Mouse (Mus musculus) MEL (cell line): ENCODE measurements around the gene Nrarp. TPM values are rescaled to one million over a fixed set of nuclear protein-coding genes. Genes with fewer than 3 reads are reported as not detected.
A peak's percentile ranks its signal among the peaks of the same experiment; 100 is the strongest.

ENCODE experiments used
- DNase-seq: peaks from one replicate; pipeline ENCODE4 v3.0.0; 2011; ENCODE audit warnings: low read depth, low spot score
- H3K27ac ChIP-seq: 2 replicates; pipeline ENCODE4 v1.5.1; 2012; ENCODE audit warnings: low read depth, mild to moderate bottlenecking, control low read depth, low read length, moderate library complexity; ENCODE audit not compliant: control insufficient read depth
- H3K27me3 ChIP-seq, 2 experiments: fragments of 150-350 bp in 1 of 2; sonication (generic) in 1 of 2; 2 replicates each; pipeline ENCODE4 v1.6.1; 2012; ENCODE audit warnings: low read length in 2 of 2, mild to moderate bottlenecking in 2 of 2, improper control_type of control experiment in 1 of 2, moderate library complexity in 1 of 2; ENCODE audit not compliant: insufficient read depth in 2 of 2, control insufficient read depth in 1 of 2
- H3K36me3 ChIP-seq, 2 experiments: 2 replicates each; pipeline ENCODE4 v1.6.1; 2012 to 2014; ENCODE audit warnings: low read length in 2 of 2, improper control_type of control experiment in 1 of 2, inconsistent platforms in 1 of 2, mild to moderate bottlenecking in 1 of 2; ENCODE audit not compliant: insufficient read depth in 2 of 2, control insufficient read depth in 1 of 2
- H3K4me1 ChIP-seq, 2 experiments: fragments of 150-350 bp in 1 of 2; sonication (generic) in 1 of 2; 2 replicates each; pipeline ENCODE4 v1.6.1; 2012; ENCODE audit warnings: low read length in 2 of 2, improper control_type of control experiment in 1 of 2, mild to moderate bottlenecking in 1 of 2; ENCODE audit not compliant: insufficient read depth in 2 of 2, control insufficient read depth in 1 of 2
- H3K4me3 ChIP-seq, 2 experiments: fragments of 150-350 bp in 1 of 2; sonication (generic) in 1 of 2; 2 replicates each; pipeline ENCODE4 v1.5.1; 2012; ENCODE audit warnings: low read depth in 2 of 2, low read length in 2 of 2, mild to moderate bottlenecking in 2 of 2, moderate library complexity in 2 of 2, control low read depth in 1 of 2, improper control_type of control experiment in 1 of 2; ENCODE audit not compliant: control insufficient read depth in 1 of 2, insufficient read depth in 1 of 2
- H3K79me2 ChIP-seq: 2 replicates; pipeline ENCODE4 v1.6.1; 2012; ENCODE audit warnings: mild to moderate bottlenecking, low read length, moderate library complexity; ENCODE audit not compliant: control insufficient read depth, poor library complexity, insufficient read depth
- H3K9ac ChIP-seq: 2 replicates; pipeline ENCODE4 v1.6.1; 2012; ENCODE audit warnings: low read depth, mild to moderate bottlenecking, control low read depth, low read length, moderate library complexity; ENCODE audit not compliant: control insufficient read depth, poor library complexity, severe bottlenecking
- H3K9me3 ChIP-seq: fragments of 150-350 bp; sonication (generic); replicated peaks from 2 replicates; pipeline ENCODE4 v1.6.1; 2012; ENCODE audit warnings: mild to moderate bottlenecking, low read length, improper control_type of control experiment, moderate library complexity; ENCODE audit not compliant: insufficient read depth
- BHLHE40 ChIP-seq: IDR thresholded peaks from 2 replicates; pipeline ENCODE4 v1.6.1; 2012; ENCODE audit warnings: low read depth, mild to moderate bottlenecking, inconsistent platforms, low read length, improper control_type of control experiment, borderline replicate concordance
- CHD1 ChIP-seq: IDR thresholded peaks from 2 replicates; pipeline ENCODE4 v1.6.1; 2012; ENCODE audit warnings: low read depth, mild to moderate bottlenecking, inconsistent platforms, low read length, improper control_type of control experiment
- CHD2 ChIP-seq: IDR thresholded peaks from 2 replicates; pipeline ENCODE4 v1.6.1; 2011; ENCODE audit warnings: low read length, improper control_type of control experiment
- CTCF ChIP-seq, 3 experiments: IDR thresholded peaks in 2 of 3; conservative IDR thresholded peaks in 1 of 3; 2 replicates each; pipeline ENCODE4 v1.5.1; 2011 to 2012; ENCODE audit warnings: low read length in 3 of 3, low read depth in 2 of 3, mild to moderate bottlenecking in 2 of 3, improper control_type of control experiment in 1 of 3, inconsistent platforms in 1 of 3, mixed read lengths in 1 of 3, moderate library complexity in 1 of 3; ENCODE audit not compliant: control insufficient read depth in 1 of 3, insufficient read depth in 1 of 3, poor library complexity in 1 of 3, severe bottlenecking in 1 of 3
- E2F4 ChIP-seq: IDR thresholded peaks from 2 replicates; pipeline ENCODE4 v1.6.1; 2011; ENCODE audit warnings: low read depth, low read length, improper control_type of control experiment, borderline replicate concordance
- ELF1 ChIP-seq: IDR thresholded peaks from 2 replicates; pipeline ENCODE4 v1.6.1; 2014; ENCODE audit warnings: low read depth, mild to moderate bottlenecking, inconsistent platforms, low read length, improper control_type of control experiment, moderate library complexity
- EP300 ChIP-seq, 2 experiments: IDR thresholded peaks; 2 replicates each; pipeline ENCODE4 v1.6.1; 2011; ENCODE audit warnings: improper control_type of control experiment in 2 of 2, low read length in 2 of 2, low read depth in 1 of 2, mild to moderate bottlenecking in 1 of 2
- ETS1 ChIP-seq: IDR thresholded peaks from 2 replicates; pipeline ENCODE4 v1.6.1; 2012; ENCODE audit warnings: low read depth, mild to moderate bottlenecking, inconsistent platforms, low read length, improper control_type of control experiment, moderate library complexity
- GABPA ChIP-seq: IDR thresholded peaks from 2 replicates; pipeline ENCODE4 v1.6.1; 2012; ENCODE audit warnings: low read depth, mild to moderate bottlenecking, inconsistent platforms, low read length, improper control_type of control experiment, moderate library complexity
- GATA1 ChIP-seq: IDR thresholded peaks from 2 replicates; pipeline ENCODE4 v1.6.1; 2011; ENCODE audit warnings: low read depth, low read length, improper control_type of control experiment
- HCFC1 ChIP-seq: IDR thresholded peaks from 2 replicates; pipeline ENCODE4 v1.6.1; 2012; ENCODE audit warnings: low read depth, mild to moderate bottlenecking, inconsistent platforms, low read length, improper control_type of control experiment, moderate library complexity
- KAT2A ChIP-seq: conservative IDR thresholded peaks from 2 replicates; pipeline ENCODE4 v1.6.1; 2012; ENCODE audit warnings: low read depth, low read length, improper control_type of control experiment, inconsistent platforms
- MAZ ChIP-seq: IDR thresholded peaks from 2 replicates; pipeline ENCODE4 v1.6.1; 2012; ENCODE audit warnings: low read depth, mild to moderate bottlenecking, inconsistent platforms, low read length, improper control_type of control experiment
- MEF2A ChIP-seq: IDR thresholded peaks from 2 replicates; pipeline ENCODE4 v1.6.1; 2014; ENCODE audit warnings: low read depth, mild to moderate bottlenecking, inconsistent platforms, low read length, improper control_type of control experiment; ENCODE audit not compliant: poor library complexity, insufficient replicate concordance, severe bottlenecking; ENCODE audit errors: extremely low read depth
- MYB ChIP-seq: IDR thresholded peaks from 2 replicates; pipeline ENCODE4 v1.6.1; 2011; ENCODE audit warnings: mild to moderate bottlenecking, low read depth, low read length, improper control_type of control experiment
- MYC ChIP-seq: IDR thresholded peaks from 2 replicates; pipeline ENCODE4 v1.6.1; 2011; ENCODE audit warnings: low read depth, mild to moderate bottlenecking, low read length, improper control_type of control experiment, moderate library complexity
- POLR2AphosphoS5 ChIP-seq: IDR thresholded peaks from 2 replicates; pipeline ENCODE4 v1.6.1; 2012; ENCODE audit warnings: low read depth, borderline replicate concordance, mild to moderate bottlenecking, inconsistent platforms, low read length, moderate library complexity, mixed read lengths
- RAD21 ChIP-seq: IDR thresholded peaks from 2 replicates; pipeline ENCODE4 v1.6.1; 2011; ENCODE audit warnings: mild to moderate bottlenecking, low read depth, low read length, improper control_type of control experiment
- RCOR1 ChIP-seq: IDR thresholded peaks from 2 replicates; pipeline ENCODE4 v1.6.1; 2012; ENCODE audit warnings: low read depth, mild to moderate bottlenecking, inconsistent platforms, low read length, improper control_type of control experiment
- SMC3 ChIP-seq: IDR thresholded peaks from 2 replicates; pipeline ENCODE4 v1.6.1; 2011; ENCODE audit warnings: low read depth, low read length, improper control_type of control experiment
- TCF12 ChIP-seq: IDR thresholded peaks from 2 replicates; pipeline ENCODE4 v1.6.1; 2014; ENCODE audit warnings: low read depth, mild to moderate bottlenecking, inconsistent platforms, low read length, improper control_type of control experiment, moderate library complexity
- UBTF ChIP-seq: IDR thresholded peaks from 2 replicates; pipeline ENCODE4 v1.6.1; 2012; ENCODE audit warnings: low read depth, mild to moderate bottlenecking, inconsistent platforms, low read length, improper control_type of control experiment, moderate library complexity, borderline replicate concordance; ENCODE audit not compliant: insufficient read depth
- ZC3H11A ChIP-seq: IDR thresholded peaks from 2 replicates; pipeline ENCODE4 v1.6.1; 2012; ENCODE audit warnings: low read depth, mild to moderate bottlenecking, inconsistent platforms, low read length, improper control_type of control experiment
- ZKSCAN1 ChIP-seq: IDR thresholded peaks from 2 replicates; pipeline ENCODE4 v1.6.1; 2012; ENCODE audit warnings: low read depth, mild to moderate bottlenecking, inconsistent platforms, low read length, improper control_type of control experiment, moderate library complexity
- polyA plus RNA-seq, 2 experiments: library from polyadenylated mRNA; stranded (reverse) in 1 of 2; unstranded in 1 of 2; fragments of >175 nt in 1 of 2; fragments of >200 nt in 1 of 2; gene quantifications; 2 replicates each; pipeline versions ENCODE4 v1.2.1 to v1.2.4; 2012; ENCODE audit warnings: low replicate concordance in 2 of 2, low read depth in 1 of 2; ENCODE audit not compliant: insufficient read length in 2 of 2, insufficient read depth in 1 of 2, missing spikeins in 1 of 2
- total RNA-seq: library from RNA; depleted of rRNA; stranded (reverse); fragments of 300-350 nt; gene quantifications from 2 replicates; pipeline ENCODE4 v1.2.3, GENCODE M21; 2012

Gene Nrarp
- total and polyA plus RNA-seq, 3 experiments: 6.5 to 12.3 TPM; not detected in 1

GRCm38 (mm10) chr2:25173821-25174220 is 6.7 kb upstream of the Nrarp start:
- H3K4me1 ChIP-seq: peaks cover 6 to 33% of the 10 kb centered on the region in 2 experiments
- TF ChIP-seq E2F4 (no peak), RAD21 (no peak), KAT2A (no peak), UBTF (no peak), MAZ (no peak), CHD2 (no peak), MEF2A (no peak), ZKSCAN1 (no peak), EP300 (IDR thresholded peaks at IDR 0.05; ENCODE audit: low read depth in 1 of 2, low read length in 2 of 2) (no peak)
- TF ChIP-seq, all 39 proteins: peak for 0
- no peaks in the 10 kb centered on the region for H3K27me3 ChIP-seq

GRCm38 (mm10) chr2:25174866-25175689 is 5.5 kb upstream of the Nrarp start:
- H3K4me1 ChIP-seq: peaks cover 6 to 31% of the 10 kb centered on the region in 2 experiments
- no peak overlapping the region for H3K4me3 ChIP-seq
- TF ChIP-seq GABPA (no peak), GATA1 (peak; percentile 61), RCOR1 (0 out of 2 replicates have a peak, but pooled peaks have one; percentile 27), TCF12 (peak; percentile 42; the same call in 1 of the 2 replicates), MYC (no peak), CTCF (IDR thresholded peaks at IDR 0.05 in 2 of 3, conservative IDR thresholded peaks at IDR 0.05 in 1 of 3; ENCODE audit: control insufficient read depth in 1 of 3, insufficient read depth in 1 of 3, low read depth in 2 of 3, low read length in 3 of 3, poor library complexity in 1 of 3, severe bottlenecking in 1 of 3) (no peak), MAZ (no peak), MYB (no peak), POLR2AphosphoS5 (no peak), ZC3H11A (no peak), HCFC1 (no peak), ETS1 (peak; percentile 41; the same call in 1 of the 2 replicates), EP300 (IDR thresholded peaks at IDR 0.05; ENCODE audit: low read depth in 1 of 2, low read length in 2 of 2) (peak; percentile 31 to 72; a peak in 3 of 4 replicates), SMC3 (no peak), BHLHE40 (no peak), ELF1 (no peak), CHD1 (no peak), MEF2A (no peak)
- H3K36me3 ChIP-seq: peaks cover 0 to 17% of the 10 kb centered on the region in 2 experiments; a peak in 2 of 4 replicates
- no peaks in the 10 kb centered on the region for H3K9me3 ChIP-seq
- no peak overlapping the region for H3K9ac ChIP-seq
- no peak for DNase-seq
- no peak overlapping the region for H3K27ac ChIP-seq
- H3K27me3 ChIP-seq: no peaks in the 10 kb centered on the region
- H3K79me2 ChIP-seq: no peaks in the 10 kb centered on the region

More at GRCm38 (mm10) chr2:25173821-25174220, 6.7 kb upstream of the Nrarp start:
- Histone ChIP-seq H3K27ac (no peak overlapping the region), H3K79me2 (no peaks in the 10 kb centered on the region), H3K9ac (no peak overlapping the region), H3K4me3 (no peak overlapping the region), H3K9me3 (no peaks in the 10 kb centered on the region), H3K36me3 (peaks cover 0 to 18% of the 10 kb centered on the region in 2 experiments; a peak in 2 of 4 replicates)
- no peak for DNase-seq
